Mouse (Mus musculus): Measurements from ENCODE around the gene Dnm3.

The Dnm3 gene

DNA sequence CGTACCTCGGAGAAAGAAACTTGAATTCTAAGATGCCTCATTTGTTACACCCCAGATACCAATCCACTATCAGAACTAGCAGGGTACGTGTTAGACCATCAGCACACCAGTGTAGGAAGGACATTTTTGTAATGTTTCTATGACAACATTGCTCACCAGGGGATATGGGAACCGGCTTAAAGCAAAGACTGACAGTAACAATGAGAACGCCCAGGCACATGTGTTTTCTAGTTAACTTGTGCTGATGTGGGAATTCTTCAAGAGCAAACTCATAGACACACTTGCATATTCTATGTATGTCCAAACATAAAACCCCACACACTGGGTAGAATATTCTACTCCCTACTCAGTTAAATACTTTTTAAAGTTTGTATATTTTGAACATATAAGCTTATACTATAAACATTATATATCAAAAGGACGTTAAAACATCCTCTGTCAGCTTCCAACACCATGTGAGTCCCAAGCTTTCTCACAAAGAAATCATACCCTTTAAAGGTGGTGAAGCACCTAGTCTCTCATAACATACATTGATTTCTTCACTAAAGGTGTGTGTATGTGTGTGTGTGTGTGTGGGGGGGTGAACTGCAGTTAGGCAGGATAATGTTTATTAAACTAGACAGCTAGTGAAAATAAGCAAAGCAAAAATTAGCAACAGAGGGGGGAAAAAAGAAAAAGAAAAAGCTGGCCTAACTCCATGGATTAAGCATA lies 369.0 kb downstream of the Dnm3 start:
- DNase-seq (ENCODE audit: low spot score), result no peak

DNA sequence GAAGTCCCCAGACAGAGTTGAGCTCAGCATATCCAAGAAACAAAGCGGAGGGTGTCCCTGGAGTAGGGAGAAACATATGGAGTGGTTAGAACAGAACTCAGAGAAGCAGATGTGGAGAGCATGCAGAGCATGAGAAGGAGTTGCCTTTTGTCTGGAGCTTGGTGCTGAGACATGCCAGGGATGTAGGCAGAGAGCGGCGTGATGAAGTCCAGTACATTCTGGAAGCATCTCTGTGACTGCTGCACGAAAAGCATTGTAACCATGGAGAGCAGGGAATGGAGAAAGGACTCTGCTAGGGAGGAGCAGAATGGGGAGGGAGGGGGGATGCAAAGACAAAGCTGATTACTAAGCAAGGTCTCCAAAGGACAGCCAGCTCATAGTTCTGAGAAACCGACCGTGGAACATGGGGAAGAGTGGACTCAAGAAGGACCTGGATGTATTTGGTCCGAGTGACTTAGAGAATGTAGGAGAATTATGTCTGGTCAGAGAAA lies 369.6 kb downstream of the Dnm3 start:
- DNase-seq (ENCODE audit: low spot score), result no peak

- DNase-seq (ENCODE audit: low spot score), result no peak
Observed at GRCm38 (mm10) chr1:162107011-162107606, 370.7 kb downstream of the Dnm3 start.

- DNase-seq (ENCODE audit: low spot score), result no peak
Observed at GRCm38 (mm10) chr1:162100961-162101830, 376.6 kb downstream of the Dnm3 start.

- DNase-seq (ENCODE audit: low spot score), result no peak
Observed at GRCm38 (mm10) chr1:162100033-162100820, 377.6 kb downstream of the Dnm3 start.

DNA sequence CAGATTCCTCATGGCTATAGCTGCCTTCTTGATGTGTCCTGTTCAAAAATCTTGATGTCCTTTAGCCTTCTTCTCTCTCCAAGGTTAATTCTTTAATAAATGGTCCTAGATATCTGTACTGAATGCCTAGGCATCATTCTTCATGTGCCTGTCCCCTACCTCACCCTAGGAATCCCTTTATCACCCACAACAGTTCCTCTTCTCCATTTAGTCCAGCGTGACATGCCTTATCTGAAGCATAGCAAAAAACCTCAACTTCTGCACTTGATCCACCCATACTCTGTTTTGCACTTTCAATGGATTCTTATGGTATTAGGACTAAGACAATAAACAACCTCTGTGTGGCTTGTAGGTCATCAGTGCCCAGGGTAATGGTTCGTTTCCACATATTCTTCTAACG lies 378.6 kb downstream of the Dnm3 start:
- DNase-seq (ENCODE audit: low spot score), result no peak

- DNase-seq (ENCODE audit: low spot score), result no peak
Observed at GRCm38 (mm10) chr1:162094523-162095272, 383.1 kb downstream of the Dnm3 start.

GRCm38 (mm10) chr1:162093806-162094522 lies 383.9 kb downstream of the Dnm3 start:
- DNase-seq (ENCODE audit: low spot score), result no peak

DNA sequence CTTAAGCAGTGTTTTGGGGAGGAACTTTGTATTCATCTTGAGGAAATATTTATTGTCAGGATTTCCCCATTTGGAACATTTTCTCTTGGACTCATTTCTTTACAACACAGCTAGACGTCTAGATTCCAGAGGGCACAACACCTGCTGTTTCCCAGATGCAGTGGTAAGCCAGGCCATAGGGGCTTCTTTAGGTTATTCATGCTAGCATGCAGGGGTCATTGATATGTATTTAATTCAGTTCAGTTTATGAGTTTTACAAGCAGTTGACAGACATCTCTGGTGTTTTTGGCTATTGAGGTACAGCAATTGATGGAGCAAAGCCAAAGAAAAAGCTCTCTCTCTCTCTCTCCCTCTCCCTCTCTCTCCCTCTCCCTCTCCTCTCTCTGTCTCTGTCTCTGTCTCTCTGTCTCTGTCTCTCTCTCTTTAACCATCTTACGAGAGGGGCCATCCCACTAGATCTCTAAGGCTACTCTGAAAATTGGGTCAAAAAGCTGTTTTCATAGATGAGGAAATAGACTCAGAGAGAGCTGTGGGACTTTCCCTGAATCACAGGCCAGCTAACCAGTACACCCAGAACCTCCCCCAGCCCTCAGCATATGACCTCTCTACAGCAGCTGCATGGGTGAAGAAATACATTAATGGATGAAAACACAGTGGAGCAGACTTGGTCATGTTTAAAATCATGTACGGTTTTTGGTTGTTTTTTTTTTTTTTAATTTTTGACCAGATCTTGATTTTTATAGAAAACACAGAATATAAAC lies 384.8 kb downstream of the Dnm3 start:
- no peak for DNase-seq (ENCODE audit: low spot score)

DNA sequence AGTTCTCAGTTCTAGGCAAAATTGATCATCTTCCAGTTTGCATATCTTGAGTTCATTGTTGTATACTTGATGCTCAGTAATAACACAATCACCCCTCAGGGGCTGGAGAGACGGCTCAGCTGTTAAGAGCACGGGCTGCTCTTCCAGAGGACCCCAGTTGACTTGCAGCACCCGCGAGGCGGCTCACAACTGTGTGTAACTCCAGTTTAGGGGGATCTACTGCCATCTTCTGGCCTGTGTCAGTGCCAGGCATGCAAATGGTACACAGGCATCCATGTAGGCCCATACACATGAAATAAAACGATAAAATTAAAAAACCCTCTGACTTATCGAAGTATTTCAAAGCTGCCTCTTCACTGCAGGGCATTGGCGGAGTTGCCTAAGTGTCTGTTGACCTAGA lies 385.4 kb downstream of the Dnm3 start:
- no peak for DNase-seq (ENCODE audit: low spot score)

GRCm38 (mm10) chr1:162083886-162084478 lies 393.9 kb downstream of the Dnm3 start:
- DNase-seq (ENCODE audit: low spot score), result no peak

DNA sequence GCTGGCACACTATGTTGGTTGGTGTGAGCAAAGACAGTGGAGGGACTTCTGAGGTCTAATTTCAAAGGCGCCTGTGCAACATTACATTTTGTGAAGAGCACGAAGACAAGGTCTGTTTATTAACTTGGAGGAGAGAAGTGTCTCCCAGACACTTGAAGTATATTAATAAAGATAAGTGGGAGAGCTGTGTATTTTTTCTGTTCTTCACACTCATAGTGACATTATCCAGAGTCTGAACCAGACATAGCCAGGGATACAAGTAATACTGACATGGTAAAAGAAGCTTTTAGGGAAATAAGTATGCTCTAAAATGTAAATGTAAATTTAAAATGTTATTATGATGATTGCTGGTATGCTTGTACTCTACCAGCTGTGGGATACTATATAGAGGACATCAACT lies 394.5 kb downstream of the Dnm3 start:
- no peak for DNase-seq (ENCODE audit: low spot score)

DNA sequence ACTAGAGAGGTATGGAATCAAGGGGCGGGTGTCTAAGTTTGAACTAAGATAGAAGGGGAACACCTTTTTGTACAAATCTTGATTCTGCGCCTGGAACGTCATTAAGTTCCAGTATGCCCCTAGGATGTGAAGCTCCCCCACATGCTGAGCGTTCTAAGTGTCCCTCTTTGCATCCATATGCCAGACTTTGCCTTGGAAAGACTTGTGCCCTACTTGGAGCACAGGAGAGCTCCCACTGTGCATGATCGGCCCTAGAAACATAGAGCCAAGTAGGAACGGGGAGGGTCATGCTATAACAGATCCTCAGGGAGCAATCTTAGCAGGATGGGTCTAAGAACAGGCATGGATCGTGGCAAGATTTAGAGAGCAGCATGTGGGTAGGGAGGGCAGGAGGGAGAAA lies 395.1 kb downstream of the Dnm3 start:
- DNase-seq (ENCODE audit: low spot score), result no peak

- no peak for DNase-seq (ENCODE audit: low spot score)
Observed at GRCm38 (mm10) chr1:162081693-162082372, 396.0 kb downstream of the Dnm3 start.

- DNase-seq (ENCODE audit: low spot score), result no peak
Observed at GRCm38 (mm10) chr1:162079989-162080388, 397.8 kb downstream of the Dnm3 start.

GRCm38 (mm10) chr1:162077454-162077853 lies 400.4 kb downstream of the Dnm3 start:
- no peak for DNase-seq (ENCODE audit: low spot score)

- no peak for DNase-seq (ENCODE audit: low spot score)
Observed at GRCm38 (mm10) chr1:162076581-162077001, 401.2 kb downstream of the Dnm3 start.

- no peak for DNase-seq (ENCODE audit: low spot score)
Observed at GRCm38 (mm10) chr1:162075831-162076230, 402.0 kb downstream of the Dnm3 start.

- no peak for DNase-seq (ENCODE audit: low spot score)
Observed at GRCm38 (mm10) chr1:162075416-162075815, 402.4 kb downstream of the Dnm3 start.

All from spleen, adult 12 weeks (tissue).